Mouse (Mus musculus) stomach, embryonic 14.5 days (tissue): ENCODE measurements at regions not wholly inside any gene's neighbourhood (a gene's known extent, or its start where the extent isn't known, plus 50 kb on each side); places are given as distances from the start of the nearest gene placed in this dataset.

Experiments
- ATAC-seq: fragments of 200-750 bp; cut with Nextera tagmentation; 2 replicates; pipeline ENCODE4 v1.8.0; 2017; ENCODE audit warnings: low read depth, moderate TSS enrichment; ENCODE audit not compliant: insufficient number of reproducible peaks, insufficient read depth, low FRiP score
- H3K27ac ChIP-seq: fragments of 300-500 bp; sonication (generic); 2 replicates; pipeline ENCODE4 v1.5.1; 2014; ENCODE audit warnings: mild to moderate bottlenecking, low read length, moderate library complexity, mixed read lengths
- H3K27me3 ChIP-seq: fragments of 300-500 bp; sonication (generic); 2 replicates; pipeline ENCODE4 v1.6.1; 2014; ENCODE audit warnings: low read length, control low read depth, mixed read lengths; ENCODE audit not compliant: control insufficient read depth, insufficient read depth
- H3K36me3 ChIP-seq: fragments of 300-500 bp; sonication (generic); 2 replicates; pipeline ENCODE4 v1.6.1; 2014; ENCODE audit warnings: mild to moderate bottlenecking, control low read depth, low read length, moderate library complexity, mixed read lengths; ENCODE audit not compliant: control insufficient read depth, insufficient read depth
- H3K4me1 ChIP-seq: fragments of 300-500 bp; sonication (generic); 2 replicates; pipeline ENCODE4 v1.6.1; 2014; ENCODE audit warnings: low read length, control low read depth, mixed read lengths; ENCODE audit not compliant: control insufficient read depth, insufficient read depth
- H3K4me2 ChIP-seq: fragments of 300-500 bp; sonication (generic); replicated peaks from 2 replicates; pipeline ENCODE4 v1.6.1; 2014; ENCODE audit warnings: low read depth, low read length, control low read depth
- H3K4me3 ChIP-seq: fragments of 300-500 bp; sonication (generic); 2 replicates; pipeline ENCODE4 v1.5.1; 2014; ENCODE audit warnings: low read depth, low read length, control low read depth
- H3K9ac ChIP-seq: fragments of 300-500 bp; sonication (generic); replicated peaks from 2 replicates; pipeline ENCODE4 v1.6.1; 2014; ENCODE audit warnings: low read depth, mild to moderate bottlenecking, control low read depth, low read length, moderate library complexity, mixed read lengths
- H3K9me3 ChIP-seq: fragments of 300-500 bp; sonication (generic); 2 replicates; pipeline ENCODE4 v1.6.1; 2016; ENCODE audit warnings: low read depth, low read length, control low read depth; ENCODE audit not compliant: control insufficient read depth
- WGBS: fragments of 180-500 bp; shearing (Covaris S2); extraction: QIAGEN DNeasy Blood & Tissue Kit; methylation state at CpG from one replicate; pipeline ENCODE4 v1.1.7; 2014; 5-methylcytosine and 5-hydroxymethylcytosine counted together

GRCm38 (mm10) chr1:136749188-136749587 lies 124.5 kb downstream of the Zfp281 start:
- Histone ChIP-seq H3K4me3 (no peak overlapping the region), H3K9me3 (no peaks in the 10 kb centered on the region), H3K36me3 (no peaks in the 10 kb centered on the region), H3K4me1 (no peaks in the 10 kb centered on the region), H3K4me2 (no peak overlapping the region), H3K27me3 (no peaks in the 10 kb centered on the region), H3K27ac (no peak overlapping the region), H3K9ac (no peak overlapping the region)
- WGBS = 56% methylated on average over 8 of the region's 8 CpGs
- ATAC-seq = no peak

GRCm38 (mm10) chr1:136751464-136752191 lies 126.9 kb downstream of the Zfp281 start:
- Histone ChIP-seq H3K4me1 (no peaks in the 10 kb centered on the region), H3K36me3 (no peaks in the 10 kb centered on the region), H3K4me2 (no peak overlapping the region), H3K27me3 (no peaks in the 10 kb centered on the region), H3K9me3 (no peaks in the 10 kb centered on the region), H3K4me3 (no peak overlapping the region), H3K9ac (no peak overlapping the region), H3K27ac (no peak overlapping the region)
- ATAC-seq = no peak
- WGBS = 71% methylated on average over 14 of the region's 14 CpGs

- Histone ChIP-seq H3K27ac (no peak overlapping the region), H3K4me1 (no peaks in the 10 kb centered on the region), H3K4me2 (no peak overlapping the region), H3K4me3 (no peak overlapping the region), H3K27me3 (no peaks in the 10 kb centered on the region), H3K9ac (no peak overlapping the region), H3K36me3 (no peaks in the 10 kb centered on the region), H3K9me3 (no peaks in the 10 kb centered on the region)
- ATAC-seq = no peak
- 95% methylated on average over 6 of the region's 6 CpGs for WGBS
Measured at GRCm38 (mm10) chr1:136754286-136754685, 129.6 kb downstream of the Zfp281 start.

- 66% methylated on average over 10 of the region's 10 CpGs for WGBS
- ATAC-seq = no peak
- no peaks in the 10 kb centered on the region for H3K36me3 ChIP-seq
Measured at GRCm38 (mm10) chr1:136758730-136759129, 134.0 kb downstream of the Zfp281 start.

DNA sequence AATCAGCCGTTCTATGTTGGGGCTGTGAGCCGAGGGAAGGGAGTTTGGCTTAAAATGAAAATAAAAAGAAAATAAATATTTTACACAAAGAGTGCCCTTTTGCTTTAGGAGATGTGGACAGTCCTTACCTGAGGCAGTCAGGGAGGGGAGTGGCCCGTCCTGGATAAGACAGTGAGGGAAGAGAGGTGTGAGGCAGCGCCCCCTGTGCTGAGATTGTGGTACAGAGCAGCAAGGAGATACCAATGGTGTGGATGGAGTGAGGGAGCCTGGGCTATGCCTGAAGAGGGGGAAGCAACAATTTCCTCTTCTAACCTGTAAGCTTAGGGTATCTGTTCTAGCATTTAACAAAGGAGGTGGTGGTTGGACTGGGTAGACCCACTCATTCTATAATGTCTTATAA lies 134.5 kb downstream of the Zfp281 start:
- no peaks in the 10 kb centered on the region for H3K36me3 ChIP-seq
- H3K9me3 ChIP-seq = no peaks in the 10 kb centered on the region
- H3K4me2 ChIP-seq = no peak overlapping the region
- H3K27me3 ChIP-seq = no peaks in the 10 kb centered on the region
- no peak for ATAC-seq
- no peak overlapping the region for H3K4me3 ChIP-seq
- H3K27ac ChIP-seq = no peak overlapping the region
- no peaks in the 10 kb centered on the region for H3K4me1 ChIP-seq
- H3K9ac ChIP-seq = no peak overlapping the region
- WGBS = 74% methylated on average over 4 of the region's 4 CpGs

More at GRCm38 (mm10) chr1:136758730-136759129, 134.0 kb downstream of the Zfp281 start:
- Histone ChIP-seq H3K9ac (no peak overlapping the region), H3K4me3 (no peak overlapping the region), H3K4me1 (no peaks in the 10 kb centered on the region), H3K4me2 (no peak overlapping the region), H3K9me3 (no peaks in the 10 kb centered on the region), H3K27ac (no peak overlapping the region), H3K27me3 (no peaks in the 10 kb centered on the region)

DNA sequence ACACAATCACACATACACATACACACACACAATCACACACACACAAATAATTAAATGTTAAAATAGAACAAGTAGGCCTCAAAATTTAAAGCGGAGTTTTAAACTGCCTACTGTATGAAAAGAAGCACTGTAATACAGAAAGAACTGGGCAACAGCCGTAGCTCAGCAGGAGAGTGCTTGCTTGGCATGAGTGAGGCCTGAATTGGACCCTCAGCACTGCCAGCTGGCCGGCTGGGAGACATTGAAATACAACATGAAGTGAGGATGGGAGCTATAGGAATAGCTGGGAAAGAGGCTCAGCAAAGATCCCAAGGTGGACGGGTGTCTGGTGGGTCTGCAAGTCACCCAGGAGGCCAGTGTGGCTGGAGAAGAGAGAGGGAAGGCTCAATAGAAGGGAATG lies 136.8 kb downstream of the Zfp281 start:
- H3K9ac ChIP-seq = no peak overlapping the region
- no peak overlapping the region for H3K27ac ChIP-seq
- H3K4me1 ChIP-seq = no peaks in the 10 kb centered on the region
- no peak overlapping the region for H3K4me3 ChIP-seq
- ATAC-seq = no peak
- no peak overlapping the region for H3K4me2 ChIP-seq
- 90% methylated on average over 4 of the region's 4 CpGs for WGBS
- H3K9me3 ChIP-seq = no peaks in the 10 kb centered on the region
- no peaks in the 10 kb centered on the region for H3K27me3 ChIP-seq
- no peaks in the 10 kb centered on the region for H3K36me3 ChIP-seq

DNA sequence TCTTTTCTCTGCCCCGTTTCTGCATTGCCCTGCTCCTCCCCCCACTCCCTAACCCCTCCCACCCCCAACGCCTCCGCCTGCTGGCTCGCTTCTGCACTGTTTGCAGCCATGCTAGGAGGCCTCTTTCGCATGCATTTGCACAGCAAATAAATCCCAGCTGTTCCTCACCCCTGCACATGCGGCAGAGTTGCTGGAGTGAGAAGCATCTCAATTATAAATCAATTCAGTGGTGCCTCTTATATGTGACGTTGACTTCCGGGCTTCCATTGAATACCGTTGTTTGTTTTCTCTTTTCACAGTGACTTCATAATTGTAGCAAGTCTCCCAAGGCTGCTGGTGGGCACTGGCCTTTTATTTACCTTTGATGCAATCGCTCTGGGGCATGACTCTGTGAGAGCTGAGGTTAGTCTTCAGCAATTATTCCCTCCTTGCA lies 144.3 kb downstream of the Zfp281 start:
- peaks cover 4% of the 10 kb centered on the region; the same call in 1 of the 2 replicates for H3K4me1 ChIP-seq
- peak; percentile 85 for ATAC-seq
- no peaks in the 10 kb centered on the region for H3K36me3 ChIP-seq
- H3K27ac ChIP-seq = peak overlapping the region; percentile 39; the same call in 1 of the 2 replicates
- WGBS = under 1% methylated on average over 10 of the region's 10 CpGs
- no peaks in the 10 kb centered on the region for H3K9me3 ChIP-seq
- H3K4me3 ChIP-seq = no peak overlapping the region
- H3K4me2 ChIP-seq = peak overlapping the region; percentile 19
- H3K27me3 ChIP-seq = no peaks in the 10 kb centered on the region
- H3K9ac ChIP-seq = no peak overlapping the region

- no peak overlapping the region for H3K4me2 ChIP-seq
- no peak overlapping the region for H3K9ac ChIP-seq
- 87% methylated on average over 6 of the region's 6 CpGs for WGBS
- H3K4me3 ChIP-seq = no peak overlapping the region
- no peaks in the 10 kb centered on the region for H3K9me3 ChIP-seq
- no peak overlapping the region for H3K27ac ChIP-seq
- H3K4me1 ChIP-seq = peaks cover 4% of the 10 kb centered on the region; the same call in 1 of the 2 replicates
- no peaks in the 10 kb centered on the region for H3K27me3 ChIP-seq
- H3K36me3 ChIP-seq = no peaks in the 10 kb centered on the region
- no peak for ATAC-seq
Measured at GRCm38 (mm10) chr1:136773743-136774142, 149.0 kb downstream of the Zfp281 start.

DNA sequence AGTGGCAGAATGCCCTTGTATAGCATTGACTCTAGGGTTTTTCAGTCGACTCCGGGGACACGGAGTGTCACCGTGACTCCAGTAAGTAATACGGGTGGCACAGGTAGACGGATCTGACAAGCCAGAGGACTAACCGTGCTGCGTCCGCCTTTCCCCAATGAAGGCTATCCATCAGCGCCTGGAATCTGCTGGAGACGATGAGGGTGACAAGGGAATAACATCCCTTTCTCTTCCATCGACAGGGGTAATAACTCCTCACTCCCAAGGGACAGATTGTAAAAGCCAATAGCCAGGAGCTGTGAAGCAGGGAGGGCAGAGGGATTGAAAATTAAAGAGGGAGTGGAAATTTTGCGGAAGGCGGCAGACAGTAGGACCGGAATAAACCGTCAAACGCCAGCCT lies 151.5 kb downstream of the Zfp281 start:
- H3K4me1 ChIP-seq = no peaks in the 10 kb centered on the region; the same call in 1 of the 2 replicates
- no peak overlapping the region for H3K4me2 ChIP-seq
- H3K4me3 ChIP-seq = no peak overlapping the region
- WGBS = 72% methylated on average over 17 of the region's 17 CpGs
- H3K27ac ChIP-seq = no peak overlapping the region
- no peaks in the 10 kb centered on the region for H3K27me3 ChIP-seq
- no peaks in the 10 kb centered on the region for H3K9me3 ChIP-seq
- no peaks in the 10 kb centered on the region for H3K36me3 ChIP-seq
- ATAC-seq = no peak
- H3K9ac ChIP-seq = no peak overlapping the region
